Mouse (Mus musculus): ENCODE results near the gene Med27. TPM values are rescaled to one million over a fixed set of nuclear protein-coding genes. Genes with fewer than 3 reads are reported as not detected.
A peak's percentile ranks its signal among the peaks of the same experiment; 100 is the strongest.

Med27 gene
- total RNA-seq, 2 experiments from 2014 or later, result 39.5 to 41.5 TPM

DNA sequence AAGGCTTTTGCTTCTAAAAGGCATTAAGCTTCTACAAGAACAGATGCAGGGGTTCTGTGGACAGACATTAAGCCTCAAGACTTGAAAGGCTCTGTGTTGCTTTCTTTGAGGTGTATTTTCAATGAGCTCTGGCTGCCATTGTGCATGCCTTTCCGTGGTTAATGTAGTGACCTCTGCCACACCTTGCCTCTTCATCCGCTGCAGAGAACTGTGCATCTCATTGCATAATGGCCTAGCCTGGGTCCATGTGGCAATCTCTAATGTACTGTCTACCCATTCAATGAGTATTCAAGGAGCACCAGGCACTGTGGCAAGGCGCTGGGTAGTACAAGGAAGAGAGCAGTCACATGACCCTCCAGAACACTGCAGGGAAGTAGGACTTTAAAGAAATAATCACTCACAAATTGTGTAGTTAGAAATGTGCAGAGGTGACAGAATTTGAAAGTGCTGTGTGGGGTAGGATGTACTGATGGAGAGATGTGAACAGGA is 119.1 kb downstream of the Med27 start:
- no peak for DNase-seq (ENCODE audit: low spot score in 2 of 2)

DNA sequence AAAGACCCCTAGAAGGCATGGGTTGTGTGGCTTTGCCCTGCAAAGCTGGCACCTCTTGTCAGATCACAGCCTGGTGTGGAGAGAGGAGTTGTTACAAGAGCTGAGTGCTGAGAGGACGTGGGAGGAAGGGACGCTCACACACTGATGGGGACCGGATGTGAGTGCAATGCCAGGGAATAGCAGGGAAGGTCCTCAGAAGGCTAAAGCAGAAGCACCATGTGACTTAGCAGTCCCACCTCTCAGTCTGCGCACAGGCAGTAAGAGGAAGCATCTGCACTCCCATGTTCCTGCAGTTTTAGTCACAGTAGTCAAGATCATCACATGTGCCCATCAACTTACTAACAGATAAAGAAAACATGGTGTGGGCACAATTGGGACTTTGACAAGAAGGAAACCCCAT is 119.8 kb downstream of the Med27 start:
- DNase-seq (ENCODE audit: low spot score in 2 of 2), result no peak

DNA sequence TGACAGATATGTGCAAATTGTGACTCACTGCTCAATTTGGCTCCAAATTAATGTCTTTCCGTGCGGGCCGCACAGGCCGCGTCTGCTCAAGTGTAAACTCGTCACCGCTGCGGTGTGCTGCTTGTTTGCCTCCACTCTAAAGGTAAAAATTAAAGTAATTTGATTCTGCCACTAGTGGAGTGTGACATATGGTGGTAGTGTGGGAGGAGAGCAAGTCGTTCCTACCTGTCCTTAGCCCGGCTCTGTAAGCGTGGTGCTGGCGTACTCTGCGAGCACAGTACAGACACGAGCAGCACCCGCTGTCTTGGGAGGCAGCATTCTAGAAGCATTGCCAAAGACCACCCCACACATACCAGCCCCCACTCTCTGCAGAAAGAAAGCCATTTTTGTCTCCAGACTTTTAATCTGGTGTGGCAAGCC is 121.9 kb downstream of the Med27 start:
- DNase-seq (ENCODE audit: low spot score in 2 of 2), result peak in 1 of 2 experiments; percentile 30

DNA sequence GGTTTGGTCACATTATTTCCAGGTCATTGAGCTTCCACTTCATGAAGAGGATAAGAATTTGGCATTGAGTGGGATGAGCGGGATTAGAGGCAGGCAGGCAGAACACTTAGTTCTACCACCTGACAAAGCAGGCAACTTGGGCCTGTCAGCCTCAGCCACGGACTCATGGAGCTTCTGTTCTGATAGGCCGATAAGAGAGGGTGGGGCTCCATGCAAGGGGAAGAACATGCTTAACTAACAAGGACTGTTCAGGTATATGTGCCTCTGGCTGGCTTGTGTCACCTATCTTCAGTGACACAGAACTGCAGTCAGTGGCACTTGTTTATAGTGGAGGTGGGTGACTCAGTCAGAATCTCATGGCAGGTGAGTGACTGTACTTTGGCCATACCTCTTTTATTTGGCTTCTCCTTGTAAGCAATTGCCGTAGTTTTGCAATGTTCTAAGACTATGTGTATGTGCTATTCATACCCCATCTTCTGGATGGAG is 126.4 kb downstream of the Med27 start:
- DNase-seq (ENCODE audit: low spot score in 2 of 2), result no peak

DNA sequence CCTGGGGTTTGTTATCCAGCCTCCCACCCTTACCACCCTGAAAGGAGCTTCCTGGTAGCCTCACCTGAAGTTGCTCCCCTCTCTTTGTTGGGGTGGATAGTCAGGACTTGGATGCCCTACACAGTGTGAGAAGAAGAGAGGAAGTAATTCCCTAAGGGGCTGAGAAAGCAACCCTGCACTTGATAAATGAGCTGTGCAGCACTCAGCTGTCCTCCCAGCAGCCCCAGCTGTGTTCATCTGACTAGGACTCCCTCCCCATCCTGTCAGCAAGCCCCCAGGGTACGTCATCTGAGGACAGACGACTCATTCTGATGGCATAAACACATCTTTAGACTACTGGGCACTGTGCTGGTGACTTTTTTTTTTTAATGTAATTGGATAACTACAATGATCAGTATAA is 127.3 kb downstream of the Med27 start:
- DNase-seq (ENCODE audit: low spot score in 2 of 2), result no peak

DNA sequence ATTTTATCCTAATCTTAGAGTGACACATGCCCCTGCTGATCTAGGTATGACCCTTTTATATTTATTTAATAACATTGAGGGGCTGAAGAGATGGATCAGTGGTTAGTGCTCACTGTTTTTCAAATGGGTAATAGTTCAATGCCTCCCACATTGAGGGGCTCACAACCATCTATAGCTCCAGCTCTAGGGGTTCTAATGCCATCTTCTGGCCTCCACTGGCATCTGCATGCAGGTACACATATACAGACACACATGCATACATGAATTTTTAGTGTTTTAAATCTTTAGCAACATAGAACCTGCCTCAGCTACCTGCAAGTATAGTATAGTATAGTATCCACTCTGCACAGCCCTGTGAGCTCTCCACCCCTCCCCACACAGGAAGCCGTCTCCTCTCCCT is 130.1 kb downstream of the Med27 start:
- no peak for DNase-seq (ENCODE audit: low spot score in 2 of 2)

DNA sequence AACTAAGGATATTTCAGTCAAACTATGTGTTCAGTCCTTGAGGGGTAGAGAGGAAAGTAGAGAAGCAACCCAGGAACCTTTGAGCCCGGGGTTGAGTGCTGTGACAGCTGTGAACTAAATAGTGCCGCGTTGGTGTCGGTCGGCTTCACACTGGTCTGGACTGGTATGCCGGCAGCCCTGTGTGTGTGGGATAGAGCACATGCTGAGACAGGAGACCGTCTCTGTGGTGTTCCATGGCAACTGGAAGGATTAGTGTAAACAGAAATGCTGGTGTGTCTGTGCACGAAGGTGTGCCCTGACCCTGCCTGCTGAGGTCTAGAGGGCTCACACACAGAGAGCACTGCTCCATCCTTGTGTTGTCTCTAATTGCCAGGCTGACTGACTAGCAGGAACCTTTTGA is 135.2 kb downstream of the Med27 start:
- no peak for DNase-seq (ENCODE audit: low spot score in 2 of 2)

DNA sequence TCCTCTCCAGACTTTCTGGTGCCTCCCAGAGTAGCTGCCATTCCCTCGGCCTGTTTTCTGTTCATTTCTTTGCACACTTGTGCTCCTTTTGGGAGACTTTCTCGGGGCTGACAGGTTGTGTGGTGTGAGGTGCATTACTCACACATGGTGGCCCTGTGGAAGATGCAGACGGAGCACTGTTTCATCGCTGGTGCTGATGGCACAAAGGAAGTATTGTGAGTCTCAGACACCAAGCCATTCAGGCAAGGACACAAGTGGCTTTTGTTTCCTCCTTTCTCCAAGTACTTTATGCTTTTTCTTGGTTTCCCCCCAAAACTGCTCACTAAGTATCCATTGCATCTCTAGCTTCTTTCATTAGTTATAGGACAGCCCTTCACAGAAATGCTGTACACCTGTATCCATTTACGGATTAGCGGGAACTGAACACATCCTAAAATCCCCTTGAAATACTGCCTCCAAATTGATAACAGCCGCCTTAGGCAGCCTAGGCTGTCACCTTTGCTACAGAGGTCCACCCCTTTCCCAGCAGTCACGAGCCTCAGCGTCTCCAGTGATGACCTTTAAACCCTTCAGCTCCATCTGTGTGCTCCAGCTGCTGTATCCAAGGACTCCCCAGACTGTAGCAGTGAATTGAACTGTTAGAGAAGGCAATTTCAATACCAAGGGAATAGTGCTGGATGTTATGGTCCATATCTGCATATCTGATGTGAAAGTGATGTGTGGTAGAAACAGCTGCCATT is 136.5 kb downstream of the Med27 start:
- no peak for DNase-seq (ENCODE audit: low spot score in 2 of 2)

DNA sequence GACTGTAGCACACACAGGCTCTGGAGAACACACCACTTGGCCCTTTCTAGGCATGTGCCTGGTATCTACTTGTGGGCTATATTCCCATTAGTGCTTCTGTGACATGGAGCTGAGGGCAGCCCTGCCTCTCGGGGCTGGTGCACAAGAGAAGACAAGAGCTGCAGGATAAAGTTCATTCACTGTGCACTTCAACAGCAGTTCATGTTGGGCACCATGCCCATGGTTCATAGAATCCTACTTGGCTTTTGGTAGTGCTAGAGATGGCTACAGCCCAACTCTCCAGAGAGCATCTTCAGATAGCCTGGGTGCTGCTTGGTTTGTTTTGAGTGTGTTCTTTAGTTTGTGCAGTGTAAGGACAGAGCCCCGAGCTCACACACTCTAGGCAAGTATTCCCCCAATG is 138.9 kb downstream of the Med27 start:
- no peak for DNase-seq (ENCODE audit: low spot score in 2 of 2)

DNA sequence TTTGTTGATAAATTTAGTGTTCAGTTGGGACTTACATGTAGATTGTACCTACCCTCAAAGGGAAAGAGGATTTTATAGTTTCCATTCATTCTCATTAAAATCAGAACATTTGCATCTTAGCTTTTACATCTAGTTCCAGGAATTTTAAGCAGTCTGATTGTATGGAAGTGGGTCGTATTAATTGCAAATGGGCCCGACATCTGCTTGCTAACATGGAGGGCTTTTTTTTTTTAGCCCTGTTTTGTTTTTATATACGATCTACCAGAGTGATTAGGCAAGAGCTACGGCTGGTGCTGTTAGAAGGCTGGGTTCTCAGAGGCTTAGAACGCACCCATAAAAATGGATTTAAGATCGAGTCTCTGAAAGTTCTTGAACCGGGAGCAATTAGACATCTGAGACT is 139.9 kb downstream of the Med27 start:
- no peak for DNase-seq (ENCODE audit: low spot score in 2 of 2)

DNA sequence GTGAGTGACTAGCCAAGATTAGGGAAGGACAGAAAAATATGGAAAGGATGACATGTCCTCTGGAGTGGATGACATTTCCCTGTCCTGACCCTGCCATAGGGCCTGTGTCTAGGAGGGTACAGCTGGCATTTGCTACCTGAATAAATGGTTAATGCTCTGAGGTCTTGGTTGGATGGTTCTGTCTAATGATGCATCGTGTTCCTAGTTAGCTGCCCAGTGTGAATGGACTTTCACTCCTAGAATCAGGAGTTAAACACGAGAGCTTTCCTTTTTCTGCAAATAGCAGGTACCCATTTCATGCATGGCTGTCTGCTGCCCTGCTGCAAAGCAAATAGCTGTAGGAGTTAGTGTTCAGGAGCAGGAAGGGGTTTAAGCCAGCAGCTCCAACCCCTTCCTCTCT is 141.0 kb downstream of the Med27 start:
- DNase-seq (ENCODE audit: low spot score in 2 of 2), result no peak

DNA sequence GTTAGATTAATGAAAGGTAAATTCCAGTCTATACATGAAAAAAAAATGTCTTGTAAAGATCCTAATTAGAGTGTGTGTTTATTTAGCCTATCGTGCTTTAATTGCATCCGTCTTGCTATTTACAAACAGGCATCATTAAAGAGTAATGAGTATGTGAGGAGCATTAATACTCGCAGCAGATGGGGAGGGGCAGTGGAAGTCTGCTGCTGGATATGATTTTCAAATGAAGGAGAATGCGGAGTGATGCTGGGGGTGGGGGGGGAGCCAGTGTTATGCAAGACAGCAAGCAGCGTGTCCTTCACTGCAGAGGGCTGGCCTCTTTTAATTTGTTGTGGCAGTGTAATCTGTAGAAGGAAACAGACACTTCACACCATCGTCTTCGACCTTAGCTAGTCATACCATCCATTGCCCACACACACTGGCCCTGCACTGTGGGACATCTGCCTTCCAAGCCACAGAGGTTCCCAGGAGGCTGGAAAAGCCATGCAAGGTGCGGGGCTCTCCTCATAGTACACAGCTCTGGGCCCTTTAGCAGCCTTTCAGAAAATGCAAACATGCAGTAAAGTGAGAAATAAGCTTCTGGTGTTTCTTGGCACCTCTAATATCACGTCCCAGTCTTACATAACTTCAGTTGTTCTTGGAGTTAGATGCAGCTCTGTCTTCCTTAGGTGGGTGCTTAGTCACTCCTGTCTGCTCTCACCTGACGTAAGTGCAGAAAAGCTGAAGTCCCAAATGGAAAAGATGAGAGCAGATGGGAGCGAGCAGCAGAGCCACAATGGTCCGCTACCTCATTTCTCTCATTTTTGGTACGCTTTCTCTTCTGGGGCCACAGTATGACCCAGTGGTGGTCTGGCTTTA is 142.0 kb downstream of the Med27 start:
- no peak for DNase-seq (ENCODE audit: low spot score in 2 of 2)

DNA sequence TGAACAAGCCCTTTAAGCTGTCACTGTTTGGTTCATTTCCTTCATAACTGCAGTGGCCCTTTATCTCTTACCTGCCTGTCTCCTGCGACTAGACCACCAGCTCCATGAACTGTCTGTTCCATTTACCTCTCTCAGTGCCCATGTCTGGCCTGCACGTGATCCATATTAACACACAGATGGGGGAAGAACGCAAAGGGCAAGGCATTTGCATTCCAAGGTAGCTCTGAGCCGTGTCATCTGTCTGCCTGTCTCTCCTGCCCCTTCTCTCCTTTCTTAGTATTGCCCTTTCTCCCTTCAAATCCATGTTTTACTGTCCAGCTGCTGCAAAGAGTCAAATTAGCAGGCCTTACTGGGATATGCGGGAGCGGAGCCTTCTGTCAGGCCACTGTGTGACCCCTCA is 145.0 kb downstream of the Med27 start:
- DNase-seq (ENCODE audit: low spot score in 2 of 2), result no peak

DNA sequence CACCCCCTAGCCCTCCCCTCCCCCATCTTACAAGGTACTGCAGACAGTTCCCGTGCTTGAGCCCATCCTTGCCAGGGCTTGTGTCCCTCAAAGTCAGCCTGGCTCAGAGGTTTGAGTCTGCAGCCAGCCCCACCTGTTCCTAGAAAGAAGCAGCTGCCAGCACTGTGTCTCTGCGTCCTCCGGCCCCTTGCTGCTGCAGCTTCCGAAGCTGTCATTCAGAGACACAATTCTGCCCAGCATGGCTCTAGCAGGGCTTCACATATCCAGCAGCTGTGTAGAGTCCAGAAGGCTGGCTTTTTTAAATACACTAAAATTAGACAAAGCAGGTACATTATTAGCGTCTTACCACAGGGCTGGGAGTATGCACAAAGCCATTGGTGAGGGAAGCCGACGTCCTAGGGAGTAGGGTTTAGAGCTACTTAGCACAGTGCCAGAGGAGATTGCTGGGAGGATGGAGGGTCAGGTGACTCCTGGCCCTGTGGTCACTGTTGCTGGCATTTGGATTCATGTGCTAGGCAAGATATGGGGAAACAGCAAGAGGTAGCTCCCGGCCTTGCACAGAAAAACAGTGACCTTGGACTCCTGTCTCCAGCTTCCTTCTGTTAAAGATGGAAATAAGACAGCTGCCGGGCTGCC is 146.9 kb downstream of the Med27 start:
- DNase-seq (ENCODE audit: low spot score in 2 of 2), result no peak

DNA sequence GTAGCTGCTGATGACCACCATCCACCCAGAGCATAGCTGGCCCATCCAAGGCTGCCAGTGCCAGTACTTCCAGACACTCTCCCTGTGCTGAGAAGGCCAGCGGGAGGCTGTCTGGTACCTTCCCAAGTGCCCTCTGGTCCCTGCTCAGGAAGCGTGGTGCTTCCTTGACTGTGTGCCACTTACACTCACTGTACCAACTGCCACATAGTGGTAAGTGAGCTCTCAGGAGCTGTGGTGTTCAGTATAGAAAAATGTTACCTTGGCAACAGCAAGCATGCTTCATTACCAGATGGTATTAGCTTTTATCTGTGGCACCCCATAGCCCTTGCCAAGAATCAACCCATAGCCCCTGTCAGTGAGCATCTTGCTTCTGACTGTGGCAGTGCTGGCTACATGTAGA is 148.7 kb downstream of the Med27 start:
- DNase-seq (ENCODE audit: low spot score in 2 of 2), result no peak

DNA sequence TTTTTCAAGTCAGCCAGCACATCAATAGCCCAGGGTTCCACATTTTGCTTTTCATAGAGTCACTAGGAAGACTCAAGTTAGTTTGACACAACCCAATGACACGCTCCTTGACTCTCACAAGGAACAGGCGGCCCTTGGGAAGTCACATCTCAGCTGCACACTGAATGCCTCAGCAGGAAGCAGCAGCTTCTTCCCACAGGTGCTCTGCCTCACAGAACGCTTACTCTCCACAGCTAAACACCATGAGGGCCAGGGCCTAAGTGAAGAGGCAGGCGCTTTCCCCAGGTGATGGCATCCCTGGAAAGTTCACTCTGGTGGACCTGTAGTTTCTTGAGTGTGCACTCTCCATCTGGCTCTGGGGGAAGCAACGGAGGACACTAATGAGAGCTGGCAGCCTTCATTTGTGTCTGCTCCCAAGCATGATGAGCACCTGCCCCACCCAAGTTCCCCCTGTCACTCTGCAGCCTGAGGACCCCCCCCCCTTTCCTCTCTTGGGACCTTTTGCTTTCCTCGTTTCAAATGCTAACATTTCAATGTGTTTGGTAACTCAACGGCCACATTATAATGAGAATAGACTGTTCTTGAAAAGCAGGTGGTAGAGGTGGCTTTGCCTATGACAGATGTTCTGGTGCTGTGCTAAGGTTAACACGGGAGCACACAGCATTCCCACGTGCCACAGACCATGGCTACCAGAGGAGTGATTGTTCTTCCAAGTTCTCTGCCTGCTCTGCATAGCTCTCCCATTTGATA is 154.2 kb downstream of the Med27 start:
- DNase-seq (ENCODE audit: low spot score in 2 of 2), result no peak

DNA sequence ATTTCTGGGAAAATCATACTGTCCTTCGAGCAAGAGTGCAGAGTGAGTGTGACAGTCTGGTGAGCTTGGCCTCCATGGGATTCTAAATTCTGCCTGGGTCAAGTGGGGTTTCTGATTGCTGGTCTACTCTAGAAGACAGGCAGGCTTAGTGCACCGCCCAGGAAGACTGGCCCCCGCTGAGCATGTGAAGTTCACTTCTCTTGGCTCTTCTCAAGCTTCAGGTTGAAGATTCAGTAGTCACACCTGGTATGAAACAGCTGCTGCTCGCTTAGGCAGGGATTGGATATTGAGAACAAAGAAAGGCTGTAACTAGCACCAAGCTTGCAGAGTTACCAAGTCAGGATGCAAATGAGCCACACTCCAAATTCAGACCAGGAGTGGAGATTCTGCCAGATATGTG is 154.8 kb downstream of the Med27 start:
- DNase-seq (ENCODE audit: low spot score in 2 of 2), result no peak

DNA sequence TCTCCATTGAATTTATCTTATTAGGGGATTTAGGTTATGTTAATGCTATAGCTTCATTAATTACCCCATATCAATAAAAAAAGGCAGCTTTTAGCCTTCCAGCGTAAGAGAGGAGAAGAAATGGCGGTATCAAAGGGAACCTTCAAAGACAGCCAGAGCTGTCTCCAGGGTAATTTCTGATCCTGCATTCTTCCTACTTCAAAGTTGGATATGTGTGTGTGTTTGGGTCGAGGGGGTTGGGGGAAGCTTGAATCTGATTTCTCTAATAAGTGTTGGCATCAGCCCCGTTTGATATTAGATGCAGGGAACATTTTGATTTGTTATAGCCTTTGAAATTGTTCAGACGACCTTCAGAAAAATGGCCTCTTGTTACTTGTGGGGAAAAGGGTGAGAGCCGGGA is 158.2 kb downstream of the Med27 start:
- DNase-seq (ENCODE audit: low spot score in 2 of 2), result no peak

DNA sequence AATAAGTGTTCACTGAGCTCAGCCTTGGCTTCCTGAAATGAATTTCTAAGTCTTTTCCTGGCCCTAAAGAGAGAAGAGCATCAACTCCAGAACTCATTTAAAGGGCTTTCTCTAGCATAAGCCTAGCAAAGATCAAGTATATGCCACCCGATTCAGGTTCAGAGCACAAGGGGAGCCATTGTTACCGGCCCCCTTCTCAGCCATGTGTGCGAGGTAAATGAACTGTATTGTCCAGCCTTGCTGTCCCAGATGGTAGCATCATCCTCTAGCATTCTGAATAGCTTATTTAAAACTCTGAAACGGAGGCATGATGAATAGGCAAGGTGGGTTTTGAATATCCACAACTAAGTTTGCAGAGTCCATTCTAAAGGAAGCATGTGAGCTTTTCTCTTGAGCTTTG is 159.8 kb downstream of the Med27 start:
- DNase-seq (ENCODE audit: low spot score in 2 of 2), result no peak

DNA sequence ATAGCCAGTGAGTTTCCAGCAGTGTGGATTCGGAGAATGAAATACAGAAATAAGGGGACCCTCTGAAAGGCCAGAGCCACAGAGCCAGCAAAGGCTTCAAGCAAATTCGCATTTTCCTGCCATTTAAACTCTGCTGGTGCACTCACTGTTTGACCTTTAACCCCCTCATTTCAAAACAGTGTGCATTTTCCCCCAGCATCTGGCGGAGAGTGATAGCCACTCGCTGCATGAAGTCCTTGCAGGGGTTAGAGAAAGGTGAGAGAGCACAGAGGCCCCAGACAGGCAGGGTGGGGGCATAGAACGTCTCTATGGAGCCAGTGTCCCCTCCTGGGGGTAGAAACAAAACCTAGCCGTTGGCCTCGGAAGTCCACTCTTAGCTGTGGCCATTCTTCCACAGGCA is 166.5 kb downstream of the Med27 start:
- no peak for DNase-seq (ENCODE audit: low spot score in 2 of 2)

DNA sequence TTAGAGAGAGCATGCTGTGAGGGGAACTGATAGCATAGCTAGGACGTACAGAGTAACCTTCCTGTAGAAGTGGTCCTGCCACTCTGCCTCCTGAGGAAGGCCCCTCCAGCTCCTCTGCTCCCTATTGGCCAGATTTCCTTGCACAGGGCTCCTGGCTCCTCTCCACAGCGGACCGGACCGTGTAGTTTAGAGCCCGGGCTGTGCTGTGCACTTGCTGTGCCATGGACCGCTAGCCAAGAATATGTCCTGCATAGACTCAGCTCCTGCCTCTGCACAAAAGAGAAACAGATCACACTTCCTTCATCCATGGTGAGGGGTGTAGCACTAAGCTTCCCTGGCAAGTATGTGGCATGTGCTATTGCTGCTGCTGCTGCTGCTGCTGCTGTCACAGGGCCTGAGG is 168.2 kb downstream of the Med27 start:
- no peak for DNase-seq (ENCODE audit: low spot score in 2 of 2)

Data from layer of hippocampus, postnatal 10 days (tissue).